Mouse (Mus musculus): ENCODE measurements around the gene Jak2.

Gene Jak2

GRCm38 (mm10) chr19:29252831-29253545 lies 1.4 kb downstream of the Jak2 start:
- in situ Hi-C loops (cut with MseI, MboI), result loop anchor here (5.0 to 10.0 kb wide), 2 partner anchors 188 to 191 kb away; no protein-coding TSS in a partner anchor

- in situ Hi-C loops (cut with MseI, MboI), result loop anchor here (5.0 to 10.0 kb wide), 2 partner anchors 189 to 191 kb away; no protein-coding TSS in a partner anchor
Observed at GRCm38 (mm10) chr19:29253728-29254127, 2.1 kb downstream of the Jak2 start.

- in situ Hi-C loops (cut with MseI, MboI), result loop anchor here (5.0 to 10.0 kb wide), 2 partner anchors 190 to 192 kb away; no protein-coding TSS in a partner anchor
Observed at GRCm38 (mm10) chr19:29254671-29255070, 3.0 kb downstream of the Jak2 start.

- in situ Hi-C loops (cut with MseI, MboI), result loop anchor here in 1 of 2 experiments (10.0 kb wide), 1 partner anchor 191 kb away; no protein-coding TSS in a partner anchor
Observed at GRCm38 (mm10) chr19:29255327-29256027, 3.8 kb downstream of the Jak2 start.

- in situ Hi-C loops (cut with MseI, MboI), result no loop called here
Observed at GRCm38 (mm10) chr19:29261638-29262037, 10.0 kb downstream of the Jak2 start.

- in situ Hi-C loops (cut with MseI, MboI), result no loop called here
Observed at GRCm38 (mm10) chr19:29263492-29263891, 11.9 kb downstream of the Jak2 start.

- in situ Hi-C loops (cut with MseI, MboI), result no loop called here
Observed at GRCm38 (mm10) chr19:29265538-29265937, 13.9 kb downstream of the Jak2 start.

- in situ Hi-C loops (cut with MseI, MboI), result no loop called here
Observed at GRCm38 (mm10) chr19:29267075-29267868, 15.6 kb downstream of the Jak2 start.

GRCm38 (mm10) chr19:29268788-29269321 lies 17.2 kb downstream of the Jak2 start:
- in situ Hi-C loops (cut with MseI, MboI), result no loop called here

- in situ Hi-C loops (cut with MseI, MboI), result no loop called here
Observed at GRCm38 (mm10) chr19:29270226-29270625, 18.6 kb downstream of the Jak2 start.

- in situ Hi-C loops (cut with MseI, MboI), result no loop called here
Observed at GRCm38 (mm10) chr19:29271147-29271578, 19.5 kb downstream of the Jak2 start.

- in situ Hi-C loops (cut with MseI, MboI), result no loop called here
Observed at GRCm38 (mm10) chr19:29272011-29272809, 20.6 kb downstream of the Jak2 start.

- in situ Hi-C loops (cut with MseI, MboI), result no loop called here
Observed at GRCm38 (mm10) chr19:29276414-29276813, 24.8 kb downstream of the Jak2 start.

GRCm38 (mm10) chr19:29278944-29279587 lies 27.4 kb downstream of the Jak2 start:
- in situ Hi-C loops (cut with MseI, MboI), result no loop called here

GRCm38 (mm10) chr19:29285451-29285869 lies 33.8 kb downstream of the Jak2 start:
- in situ Hi-C loops (cut with MseI, MboI), result no loop called here

GRCm38 (mm10) chr19:29287863-29288262 lies 36.2 kb downstream of the Jak2 start:
- in situ Hi-C loops (cut with MseI, MboI), result no loop called here

GRCm38 (mm10) chr19:29291532-29291931 lies 39.9 kb downstream of the Jak2 start:
- in situ Hi-C loops (cut with MseI, MboI), result no loop called here

- in situ Hi-C loops (cut with MseI, MboI), result no loop called here
Observed at GRCm38 (mm10) chr19:29292546-29292945, 40.9 kb downstream of the Jak2 start.

GRCm38 (mm10) chr19:29294756-29295155 lies 43.1 kb downstream of the Jak2 start:
- in situ Hi-C loops (cut with MseI, MboI), result no loop called here

GRCm38 (mm10) chr19:29296166-29296565 lies 44.5 kb downstream of the Jak2 start:
- in situ Hi-C loops (cut with MseI, MboI), result no loop called here

Data from mouse trophoblast stem cell (cell line).